Mouse (Mus musculus) CH12.LX (cell line): ENCODE results near the gene Zkscan6.

Experiments
- CTCF ChIP-seq, 2 experiments: IDR thresholded peaks in 1 of 2; conservative IDR thresholded peaks in 1 of 2; 2 replicates each; pipeline ENCODE4 v1.5.1; 2011 to 2012; ENCODE audit warnings: low read depth in 2 of 2, low read length in 2 of 2, improper control_type of control experiment in 1 of 2, inconsistent platforms in 1 of 2, mild to moderate bottlenecking in 1 of 2, moderate library complexity in 1 of 2
- UBTF ChIP-seq: IDR thresholded peaks from 2 replicates; pipeline ENCODE4 v1.6.1; 2012; ENCODE audit warnings: low read depth, mild to moderate bottlenecking, inconsistent platforms, low read length, improper control_type of control experiment, moderate library complexity

- TF ChIP-seq UBTF, result no peak
- no peak for TF ChIP-seq CTCF (conservative IDR thresholded peaks at IDR 0.05 in 1 of 2, IDR thresholded peaks at IDR 0.05 in 1 of 2; ENCODE audit: low read depth in 2 of 2, low read length in 2 of 2)
Observed at GRCm38 (mm10) chr11:65779066-65779465, 27.9 kb upstream of the Zkscan6 start.
